Mouse (Mus musculus): ENCODE measurements around the gene Afmid. TPM values are rescaled to one million over a fixed set of nuclear protein-coding genes. Genes with fewer than 3 reads are reported as not detected.

The Afmid gene
- polyA plus RNA-seq, 1 experiment from 2014 or later, result 2.4 TPM

- H3K9ac ChIP-seq (replicated peaks; ENCODE audit: low read depth), result no peak overlapping the region
- H3K27ac ChIP-seq (ENCODE audit: low read length), result peak overlapping the region; percentile 78
- TF ChIP-seq CTCF (IDR thresholded peaks at IDR 0.05), result no peak
- TF ChIP-seq EP300 (IDR thresholded peaks at IDR 0.05), result no peak
- ATAC-seq (no peak), DNase-seq (ENCODE audit: low spot score) (no peak)
- H3K27me3 ChIP-seq (replicated peaks; ENCODE audit: insufficient read depth, low read length), result no peaks in the 10 kb centered on the region
- WGBS, result 65% methylated on average over 6 of the region's 6 CpGs
- no peak overlapping the region for H3K4me2 ChIP-seq (replicated peaks; ENCODE audit: low read depth, low read length)
- H3K36me3 ChIP-seq (ENCODE audit: insufficient read depth, low read length), result no peaks in the 10 kb centered on the region
- H3K4me1 ChIP-seq (ENCODE audit: insufficient read depth, low read depth, low read length), result peaks cover 36% of the 10 kb centered on the region
- H3K9me3 ChIP-seq (ENCODE audit: low read length), result no peaks in the 10 kb centered on the region
- H3K4me3 ChIP-seq (ENCODE audit: low read depth, low read length), result no peak overlapping the region
Observed at GRCm38 (mm10) chr11:117880977-117881358, 55.2 kb downstream of the Afmid start.

GRCm38 (mm10) chr11:117881787-117882186 is 56.1 kb downstream of the Afmid start:
- DNase-seq (ENCODE audit: low spot score) (peak; percentile 93), ATAC-seq (peak; percentile 83)
- H3K9me3 ChIP-seq (ENCODE audit: low read length), result no peaks in the 10 kb centered on the region
- no peaks in the 10 kb centered on the region for H3K36me3 ChIP-seq (ENCODE audit: insufficient read depth, low read length)
- H3K27me3 ChIP-seq (replicated peaks; ENCODE audit: insufficient read depth, low read length), result no peaks in the 10 kb centered on the region
- H3K27ac ChIP-seq (ENCODE audit: low read length), result peak overlapping the region; percentile 78
- peak; percentile 85 for TF ChIP-seq EP300 (IDR thresholded peaks at IDR 0.05)
- no peak for TF ChIP-seq CTCF (IDR thresholded peaks at IDR 0.05)
- WGBS, result 8% methylated on average over 8 of the region's 8 CpGs
- H3K4me1 ChIP-seq (ENCODE audit: insufficient read depth, low read depth, low read length), result peaks cover 38% of the 10 kb centered on the region
- no peak overlapping the region for H3K4me3 ChIP-seq (ENCODE audit: low read depth, low read length)
- no peak overlapping the region for H3K9ac ChIP-seq (replicated peaks; ENCODE audit: low read depth)
- H3K4me2 ChIP-seq (replicated peaks; ENCODE audit: low read depth, low read length), result no peak overlapping the region

GRCm38 (mm10) chr11:117882208-117882607 is 56.5 kb downstream of the Afmid start:
- TF ChIP-seq CTCF (IDR thresholded peaks at IDR 0.05) (no peak), EP300 (IDR thresholded peaks at IDR 0.05) (no peak)
- DNase-seq (ENCODE audit: low spot score) (peak; percentile 66), ATAC-seq (peak; percentile 51)
- Histone ChIP-seq H3K4me3 (ENCODE audit: low read depth, low read length) (no peak overlapping the region), H3K9ac (replicated peaks; ENCODE audit: low read depth) (no peak overlapping the region), H3K36me3 (ENCODE audit: insufficient read depth, low read length) (no peaks in the 10 kb centered on the region), H3K4me1 (ENCODE audit: insufficient read depth, low read depth, low read length) (peaks cover 38% of the 10 kb centered on the region), H3K4me2 (replicated peaks; ENCODE audit: low read depth, low read length) (no peak overlapping the region), H3K27ac (ENCODE audit: low read length) (peak overlapping the region; percentile 78), H3K27me3 (replicated peaks; ENCODE audit: insufficient read depth, low read length) (no peaks in the 10 kb centered on the region), H3K9me3 (ENCODE audit: low read length) (no peaks in the 10 kb centered on the region)
- WGBS, result 55% methylated on average over 1 of the region's 1 CpGs

- Histone ChIP-seq H3K4me1 (ENCODE audit: insufficient read depth, low read depth, low read length) (peaks cover 38% of the 10 kb centered on the region), H3K4me3 (ENCODE audit: low read depth, low read length) (no peak overlapping the region), H3K36me3 (ENCODE audit: insufficient read depth, low read length) (no peaks in the 10 kb centered on the region), H3K4me2 (replicated peaks; ENCODE audit: low read depth, low read length) (no peak overlapping the region), H3K9ac (replicated peaks; ENCODE audit: low read depth) (no peak overlapping the region), H3K27ac (ENCODE audit: low read length) (peak overlapping the region; percentile 57), H3K9me3 (ENCODE audit: low read length) (no peaks in the 10 kb centered on the region), H3K27me3 (replicated peaks; ENCODE audit: insufficient read depth, low read length) (no peaks in the 10 kb centered on the region)
- DNase-seq (ENCODE audit: low spot score) (no peak), ATAC-seq (no peak)
- TF ChIP-seq CTCF (IDR thresholded peaks at IDR 0.05) (no peak), EP300 (IDR thresholded peaks at IDR 0.05) (peak; percentile 54; the same call in 1 of the 2 replicates)
- WGBS, result 24% methylated on average over 5 of the region's 5 CpGs
Observed at GRCm38 (mm10) chr11:117886000-117886399, 60.3 kb downstream of the Afmid start.

GRCm38 (mm10) chr11:117888168-117888852 is 62.6 kb downstream of the Afmid start:
- no peak overlapping the region for H3K27ac ChIP-seq (ENCODE audit: low read length)
- no peak overlapping the region for H3K9ac ChIP-seq (replicated peaks; ENCODE audit: low read depth)
- WGBS, result 46% methylated on average over 20 of the region's 20 CpGs
- TF ChIP-seq CTCF (IDR thresholded peaks at IDR 0.05), result no peak
- no peaks in the 10 kb centered on the region for H3K9me3 ChIP-seq (ENCODE audit: low read length)
- H3K4me3 ChIP-seq (ENCODE audit: low read depth, low read length), result no peak overlapping the region
- DNase-seq (ENCODE audit: low spot score), result no peak
- no peak for ATAC-seq
- H3K27me3 ChIP-seq (replicated peaks; ENCODE audit: insufficient read depth, low read length), result no peaks in the 10 kb centered on the region
- H3K36me3 ChIP-seq (ENCODE audit: insufficient read depth, low read length), result no peaks in the 10 kb centered on the region
- H3K4me2 ChIP-seq (replicated peaks; ENCODE audit: low read depth, low read length), result peak overlapping the region; percentile 34; the same call in 1 of the 2 replicates
- peaks cover 25% of the 10 kb centered on the region for H3K4me1 ChIP-seq (ENCODE audit: insufficient read depth, low read depth, low read length)

GRCm38 (mm10) chr11:117888853-117889822 is 63.4 kb downstream of the Afmid start:
- 23% methylated on average over 29 of the region's 33 CpGs for WGBS
- DNase-seq (ENCODE audit: low spot score), result no peak
- Histone ChIP-seq H3K9me3 (ENCODE audit: low read length) (no peaks in the 10 kb centered on the region), H3K4me2 (replicated peaks; ENCODE audit: low read depth, low read length) (peak overlapping the region; percentile 34), H3K36me3 (ENCODE audit: insufficient read depth, low read length) (no peaks in the 10 kb centered on the region), H3K4me1 (ENCODE audit: insufficient read depth, low read depth, low read length) (peaks cover 25% of the 10 kb centered on the region), H3K4me3 (ENCODE audit: low read depth, low read length) (0 out of 2 replicates have a peak overlapping the region, but pooled peaks have one; percentile 10), H3K9ac (replicated peaks; ENCODE audit: low read depth) (peak overlapping the region; percentile 19; the same call in 1 of the 2 replicates), H3K27ac (ENCODE audit: low read length) (peak overlapping the region; percentile 14; the same call in 1 of the 2 replicates), H3K27me3 (replicated peaks; ENCODE audit: insufficient read depth, low read length) (no peaks in the 10 kb centered on the region)
- TF ChIP-seq CTCF (IDR thresholded peaks at IDR 0.05) (no peak), EP300 (IDR thresholded peaks at IDR 0.05) (peak; percentile 64; the same call in 1 of the 2 replicates)
- peak; percentile 24; the same call in 1 of the 2 replicates for ATAC-seq

Other genes starting within 250 kb of the Afmid start
- gene Tnrc6c, start 171.6 kb upstream of the Afmid start, polyA plus RNA-seq (2015; fragmentation: Nextera tagmentation; extraction: Ambion mirVana), result 8.9 and 9.8 TPM in 2 replicates
- 5.5 and 6.5 TPM in 2 replicates for gene Tmc8, start 43.8 kb upstream of the Afmid start, polyA plus RNA-seq (2015; fragmentation: Nextera tagmentation; extraction: Ambion mirVana)
- gene Tmc6, start 43.7 kb upstream of the Afmid start, polyA plus RNA-seq (2015; fragmentation: Nextera tagmentation; extraction: Ambion mirVana), result 26.2 and 34.8 TPM in 2 replicates
- gene 6030468B19Rik, start 28.3 kb upstream of the Afmid start, polyA plus RNA-seq (2015; fragmentation: Nextera tagmentation; extraction: Ambion mirVana), result not detected in 2 replicates
- 0.27 TPM in 1 of 2 replicates, not detected in the other for gene Gm20708, start 16.3 kb upstream of the Afmid start, polyA plus RNA-seq (2015; fragmentation: Nextera tagmentation; extraction: Ambion mirVana)
- gene Syngr2, start 16.3 kb upstream of the Afmid start, polyA plus RNA-seq (2015; fragmentation: Nextera tagmentation; extraction: Ambion mirVana), result 96.0 and 108 TPM in 2 replicates
- gene Tk1, start 168 bp downstream of the Afmid start, polyA plus RNA-seq (2015; fragmentation: Nextera tagmentation; extraction: Ambion mirVana), result 12.4 and 16.0 TPM in 2 replicates
- 15.0 and 26.2 TPM in 2 replicates for gene Birc5, start 23.3 kb downstream of the Afmid start, polyA plus RNA-seq (2015; fragmentation: Nextera tagmentation; extraction: Ambion mirVana)
- not detected in 2 replicates for gene Tmem235, start 34.8 kb downstream of the Afmid start, polyA plus RNA-seq (2015; fragmentation: Nextera tagmentation; extraction: Ambion mirVana)
- 6.3 and 8.4 TPM in 2 replicates for gene Tha1, start 47.6 kb downstream of the Afmid start, polyA plus RNA-seq (2015; fragmentation: Nextera tagmentation; extraction: Ambion mirVana)
- gene Socs3, start 144.1 kb downstream of the Afmid start, polyA plus RNA-seq (2015; fragmentation: Nextera tagmentation; extraction: Ambion mirVana), result 27.5 and 57.0 TPM in 2 replicates
- 88.6 and 89.5 TPM in 2 replicates for gene Pgs1, start 160.4 kb downstream of the Afmid start, polyA plus RNA-seq (2015; fragmentation: Nextera tagmentation; extraction: Ambion mirVana)

Measured in lung, postnatal 0 days (tissue).